Mouse (Mus musculus): ENCODE measurements around the gene Smurf2. TPM values are rescaled to one million over a fixed set of nuclear protein-coding genes. Genes with fewer than 3 reads are reported as not detected.

The Smurf2 gene
- total RNA-seq, 4 experiments from 2014 or later, result 26.7 to 31.8 (median 29.4) TPM

GRCm38 (mm10) chr11:106777395-106777794, 143.1 kb downstream of the Smurf2 start:
- DNase-seq (ENCODE audit: low spot score in 2 of 2), result no peak

- no peak for DNase-seq (ENCODE audit: low spot score in 2 of 2)
Measured at GRCm38 (mm10) chr11:106776960-106777359, 143.6 kb downstream of the Smurf2 start.

GRCm38 (mm10) chr11:106773061-106773460, 147.5 kb downstream of the Smurf2 start:
- no peak for DNase-seq (ENCODE audit: low spot score in 2 of 2)

GRCm38 (mm10) chr11:106770195-106770974, 150.1 kb downstream of the Smurf2 start:
- DNase-seq (ENCODE audit: low spot score in 2 of 2), result no peak

Small RNAs within 50 kb of the gene (microRNA-seq; reads per million reads assigned to microRNA genes)
- gene Gm25994 (0 reads per million in 2 experiments), gene Gm27322 (0.44 to 2.3 reads per million in 2 experiments), gene Mir3064 (20.5 to 30.7 reads per million in 2 experiments)

Other genes with a start within 250 kb of the Smurf2 start
- gene Pecam1, start 170.1 kb downstream of the Smurf2 start, total RNA-seq (2022), result 10 to 100 TPM; 17.3 to 20.2 (median 17.7) TPM
- 1 to 10 TPM in 2 of 4 experiments, under 1 TPM in 1, not detected in 1; 0.26 to 2.7 (median 2.4) TPM for gene Milr1, start 169.5 kb downstream of the Smurf2 start, total RNA-seq (2022)
- 1 to 10 TPM; 2.8 to 4.6 (median 4.0) TPM for gene Polg2, start 141.2 kb downstream of the Smurf2 start, total RNA-seq (2022)
- 100 to 1,000 TPM; 617 to 703 (median 641) TPM for gene Ddx5, start 131.5 kb downstream of the Smurf2 start, total RNA-seq (2022)
- 10 to 100 TPM in 3 of 4 experiments, 1 to 10 TPM in 1; 9.8 to 11.4 (median 10.5) TPM for gene Cep95, start 131.5 kb downstream of the Smurf2 start, total RNA-seq (2022)
- 10 to 100 TPM; 21.1 to 29.7 (median 25.1) TPM for gene Kpna2, start 78.8 kb upstream of the Smurf2 start, total RNA-seq (2022)
- gene 1810010H24Rik, start 105.0 kb upstream of the Smurf2 start, total RNA-seq (2022), result 1 to 10 TPM; 2.5 to 4.4 (median 4.0) TPM
- gene Bptf, start 211.4 kb upstream of the Smurf2 start, total RNA-seq (2022), result 10 to 100 TPM; 62.9 to 76.6 (median 65.4) TPM

All from left cerebral cortex, adult 8-10 months (tissue).